Mouse (Mus musculus) colon, adult 2 months (tissue): Measurements from ENCODE around the gene Gm5114. TPM values are rescaled to one million over a fixed set of nuclear protein-coding genes. Genes with fewer than 3 reads are reported as not detected.

Source experiments
- polyA plus RNA-seq: library from polyadenylated mRNA; depleted of rRNA; stranded (reverse); fragments of >200 nt; gene quantifications from 2 replicates; pipeline ENCODE4 v1.2.3, GENCODE M21; 2012; rRNA removed

Gm5114 gene
- polyA plus RNA-seq, result not detected in 2 replicates

GRCm38 (mm10) chr7:39413060-39413459 is at the start of gene Gm5114:
Gene Gm5114, minus strand, starts transcription at chr7:39413160.

Other genes starting within 250 kb of the Gm5114 start
- 0.10 and 0.19 TPM in 2 replicates for gene Zfp619, start 104.6 kb upstream of the Gm5114 start, polyA plus RNA-seq